Mouse (Mus musculus) right cerebral cortex, adult 2 months (tissue): Measurements from ENCODE around the gene Arl8b.
"Not testable (repeated sequence)": the region's sequence is repeated elsewhere in the genome, so short reads cannot be mapped to it uniquely, and the experiment has no call there.

Source experiments
- DNase-seq, 2 experiments: peaks; one replicate each; pipeline ENCODE4 v3.0.0; 2021 to 2022; ENCODE audit warnings: low spot score in 2 of 2

Arl8b gene

GRCm38 (mm10) chr6:108835765-108836691 lies 53.1 kb downstream of the Arl8b start:
- DNase-seq = no peak

GRCm38 (mm10) chr6:108837081-108837480 lies 54.2 kb downstream of the Arl8b start:
- DNase-seq = no peak

GRCm38 (mm10) chr6:108837958-108838357 lies 55.1 kb downstream of the Arl8b start:
- DNase-seq = no peak

GRCm38 (mm10) chr6:108839432-108839831 lies 56.5 kb downstream of the Arl8b start:
- DNase-seq = no peak

- no peak for DNase-seq
Measured at GRCm38 (mm10) chr6:108840861-108841640, 58.2 kb downstream of the Arl8b start.

- DNase-seq = no peak
Measured at GRCm38 (mm10) chr6:108843664-108844063, 60.8 kb downstream of the Arl8b start.

- DNase-seq = no peak
Measured at GRCm38 (mm10) chr6:108844093-108844492, 61.2 kb downstream of the Arl8b start.

GRCm38 (mm10) chr6:108844771-108845170 lies 61.9 kb downstream of the Arl8b start:
- no peak for DNase-seq

GRCm38 (mm10) chr6:108852088-108852670 lies 69.3 kb downstream of the Arl8b start:
- DNase-seq = no peak

GRCm38 (mm10) chr6:108852986-108853385 lies 70.1 kb downstream of the Arl8b start:
- DNase-seq = no peak

- no peak for DNase-seq
Measured at GRCm38 (mm10) chr6:108858583-108858982, 75.7 kb downstream of the Arl8b start.

- DNase-seq = no peak
Measured at GRCm38 (mm10) chr6:108861226-108861625, 78.3 kb downstream of the Arl8b start.

GRCm38 (mm10) chr6:108862548-108862947 lies 79.6 kb downstream of the Arl8b start:
- DNase-seq = no peak

GRCm38 (mm10) chr6:108866317-108866716 lies 83.4 kb downstream of the Arl8b start:
- DNase-seq = no peak

- not testable (repeated sequence) for DNase-seq
Measured at GRCm38 (mm10) chr6:108869031-108869430, 86.1 kb downstream of the Arl8b start.

- no peak for DNase-seq
Measured at GRCm38 (mm10) chr6:108870421-108870820, 87.5 kb downstream of the Arl8b start.

- DNase-seq = no peak
Measured at GRCm38 (mm10) chr6:108871251-108871650, 88.4 kb downstream of the Arl8b start.
